Mouse (Mus musculus): Measurements from ENCODE around the gene Ppp1r26. TPM values are rescaled to one million over a fixed set of nuclear protein-coding genes. Genes with fewer than 3 reads are reported as not detected.
"Not testable (repeated sequence)": the region's sequence is repeated elsewhere in the genome, so short reads cannot be mapped to it uniquely, and the experiment has no call there.

The Ppp1r26 gene
- polyA plus RNA-seq, 1 experiment from 2014 or later: 5.1 TPM

GRCm38 (mm10) chr2:28470591-28470990 is 24.0 kb downstream of the Ppp1r26 start:
- peaks cover 17% of the 10 kb centered on the region for H3K4me1 ChIP-seq (replicated peaks)
- no peak overlapping the region for H3K4me2 ChIP-seq
- no peak overlapping the region for H3K9ac ChIP-seq
- no peak overlapping the region for H3K27ac ChIP-seq (ENCODE audit: poor library complexity, severe bottlenecking)
- no peak for ATAC-seq (ENCODE audit: insufficient number of reproducible peaks, low FRiP score)
- no peak overlapping the region for H3K4me3 ChIP-seq
- WGBS: 91% methylated on average over 2 of the region's 2 CpGs
- H3K9me3 ChIP-seq (replicated peaks): peaks cover 3% of the 10 kb centered on the region; the same call in 1 of the 2 replicates
- peaks cover 5% of the 10 kb centered on the region; the same call in 1 of the 2 replicates for H3K27me3 ChIP-seq (replicated peaks)
- peaks cover 44% of the 10 kb centered on the region for H3K36me3 ChIP-seq

- not testable (repeated sequence) for H3K4me2 ChIP-seq; ATAC-seq (ENCODE audit: insufficient number of reproducible peaks, low FRiP score); H3K27ac ChIP-seq (ENCODE audit: poor library complexity, severe bottlenecking); H3K4me1 ChIP-seq (replicated peaks); H3K27me3 ChIP-seq (replicated peaks); H3K9me3 ChIP-seq (replicated peaks); H3K9ac ChIP-seq; H3K4me3 ChIP-seq
- 91% methylated on average over 8 of the region's 8 CpGs for WGBS
- peaks cover 44% of the 10 kb centered on the region for H3K36me3 ChIP-seq
These were observed 25.4 kb downstream of the Ppp1r26 start for GRCm38 (mm10) chr2:28472011-28472410.

- WGBS: 90% methylated on average over 5 of the region's 5 CpGs
- H3K9ac ChIP-seq; H3K4me3 ChIP-seq; H3K4me2 ChIP-seq; H3K27ac ChIP-seq (ENCODE audit: poor library complexity, severe bottlenecking); H3K9me3 ChIP-seq (replicated peaks); H3K27me3 ChIP-seq (replicated peaks); H3K4me1 ChIP-seq (replicated peaks); ATAC-seq (ENCODE audit: insufficient number of reproducible peaks, low FRiP score); H3K36me3 ChIP-seq: not testable (repeated sequence)
These were observed 31.4 kb downstream of the Ppp1r26 start for GRCm38 (mm10) chr2:28477993-28478392.

GRCm38 (mm10) chr2:28479208-28480204 is 32.9 kb downstream of the Ppp1r26 start:
- Histone ChIP-seq H3K4me1 (replicated peaks) (no peaks in the 10 kb centered on the region), H3K4me3 (no peak overlapping the region), H3K9me3 (replicated peaks) (no peaks in the 10 kb centered on the region), H3K27me3 (replicated peaks) (no peaks in the 10 kb centered on the region), H3K36me3 (no peaks in the 10 kb centered on the region), H3K4me2 (no peak overlapping the region), H3K27ac (ENCODE audit: poor library complexity, severe bottlenecking) (no peak overlapping the region), H3K9ac (no peak overlapping the region)
- ATAC-seq (ENCODE audit: insufficient number of reproducible peaks, low FRiP score): no peak
- WGBS: 70% methylated on average over 20 of the region's 20 CpGs

- Histone ChIP-seq H3K4me2 (no peak overlapping the region), H3K27me3 (replicated peaks) (no peaks in the 10 kb centered on the region), H3K27ac (ENCODE audit: poor library complexity, severe bottlenecking) (no peak overlapping the region), H3K4me3 (no peak overlapping the region), H3K9ac (no peak overlapping the region), H3K9me3 (replicated peaks) (no peaks in the 10 kb centered on the region), H3K36me3 (no peaks in the 10 kb centered on the region), H3K4me1 (replicated peaks) (no peaks in the 10 kb centered on the region)
- WGBS: 71% methylated on average over 2 of the region's 2 CpGs
- no peak for ATAC-seq (ENCODE audit: insufficient number of reproducible peaks, low FRiP score)
These were observed 37.3 kb downstream of the Ppp1r26 start for GRCm38 (mm10) chr2:28483861-28484260.

- no peak overlapping the region for H3K27ac ChIP-seq (ENCODE audit: poor library complexity, severe bottlenecking)
- 65% methylated on average over 2 of the region's 2 CpGs for WGBS
- no peak for ATAC-seq (ENCODE audit: insufficient number of reproducible peaks, low FRiP score)
- H3K27me3 ChIP-seq (replicated peaks): no peaks in the 10 kb centered on the region
- H3K4me1 ChIP-seq (replicated peaks): no peaks in the 10 kb centered on the region
- H3K36me3 ChIP-seq: no peaks in the 10 kb centered on the region
- H3K4me3 ChIP-seq: no peak overlapping the region
- no peak overlapping the region for H3K9ac ChIP-seq
- H3K4me2 ChIP-seq: no peak overlapping the region
- no peaks in the 10 kb centered on the region for H3K9me3 ChIP-seq (replicated peaks)
These were observed 47.9 kb downstream of the Ppp1r26 start for GRCm38 (mm10) chr2:28494521-28494920.

GRCm38 (mm10) chr2:28495207-28495756 is 48.7 kb downstream of the Ppp1r26 start:
- H3K4me2 ChIP-seq: no peak overlapping the region
- no peak for ATAC-seq (ENCODE audit: insufficient number of reproducible peaks, low FRiP score)
- no peaks in the 10 kb centered on the region for H3K4me1 ChIP-seq (replicated peaks)
- no peaks in the 10 kb centered on the region for H3K36me3 ChIP-seq
- H3K27me3 ChIP-seq (replicated peaks): no peaks in the 10 kb centered on the region
- WGBS: 76% methylated on average over 14 of the region's 14 CpGs
- H3K9ac ChIP-seq: no peak overlapping the region
- no peaks in the 10 kb centered on the region for H3K9me3 ChIP-seq (replicated peaks)
- no peak overlapping the region for H3K4me3 ChIP-seq
- no peak overlapping the region for H3K27ac ChIP-seq (ENCODE audit: poor library complexity, severe bottlenecking)

- ATAC-seq (ENCODE audit: insufficient number of reproducible peaks, low FRiP score): no peak
- H3K36me3 ChIP-seq: no peaks in the 10 kb centered on the region
- no peaks in the 10 kb centered on the region for H3K4me1 ChIP-seq (replicated peaks)
- 78% methylated on average over 16 of the region's 16 CpGs for WGBS
- H3K9me3 ChIP-seq (replicated peaks): no peaks in the 10 kb centered on the region
- no peak overlapping the region for H3K9ac ChIP-seq
- H3K4me2 ChIP-seq: no peak overlapping the region
- no peak overlapping the region for H3K4me3 ChIP-seq
- H3K27me3 ChIP-seq (replicated peaks): no peaks in the 10 kb centered on the region
- H3K27ac ChIP-seq (ENCODE audit: poor library complexity, severe bottlenecking): no peak overlapping the region
These were observed 49.4 kb downstream of the Ppp1r26 start for GRCm38 (mm10) chr2:28495801-28496595.

GRCm38 (mm10) chr2:28496671-28497070 is 50.1 kb downstream of the Ppp1r26 start, which contains the start of gene Gbgt1:
Gene Gbgt1, plus strand, starts transcription at chr2:28496891.
- H3K4me3 ChIP-seq: no peak within 1 kb of the TSS
- ATAC-seq (ENCODE audit: insufficient number of reproducible peaks, low FRiP score): no peak
- no peak within 1 kb of the TSS for H3K4me2 ChIP-seq
- H3K36me3 ChIP-seq: no peaks in the 10 kb centered on the region
- WGBS: 70% methylated on average over 5 of the region's 5 CpGs
- no peaks in the 10 kb centered on the region for H3K9me3 ChIP-seq (replicated peaks)
- H3K4me1 ChIP-seq (replicated peaks): no peaks in the 10 kb centered on the region
- H3K27ac ChIP-seq (ENCODE audit: poor library complexity, severe bottlenecking): no peak within 1 kb of the TSS
- no peaks in the 10 kb centered on the region for H3K27me3 ChIP-seq (replicated peaks)
- H3K9ac ChIP-seq: no peak within 1 kb of the TSS

- WGBS: 84% methylated on average over 5 of the region's 5 CpGs
These were observed 51.0 kb downstream of the Ppp1r26 start for GRCm38 (mm10) chr2:28497561-28497960.

GRCm38 (mm10) chr2:28498431-28498830 is 51.8 kb downstream of the Ppp1r26 start:
- Histone ChIP-seq H3K27me3 (replicated peaks) (no peaks in the 10 kb centered on the region; the same call in 1 of the 2 replicates), H3K4me3 (no peak overlapping the region), H3K4me2 (no peak overlapping the region), H3K9ac (no peak overlapping the region), H3K4me1 (replicated peaks) (no peaks in the 10 kb centered on the region), H3K36me3 (no peaks in the 10 kb centered on the region), H3K9me3 (replicated peaks) (no peaks in the 10 kb centered on the region), H3K27ac (ENCODE audit: poor library complexity, severe bottlenecking) (no peak overlapping the region)
- ATAC-seq (ENCODE audit: insufficient number of reproducible peaks, low FRiP score): no peak
- WGBS: 74% methylated on average over 4 of the region's 4 CpGs

More at GRCm38 (mm10) chr2:28497561-28497960, 51.0 kb downstream of the Ppp1r26 start:
- no peak for ATAC-seq (ENCODE audit: insufficient number of reproducible peaks, low FRiP score)
- no peak overlapping the region for H3K4me3 ChIP-seq
- no peak overlapping the region for H3K4me2 ChIP-seq
- no peaks in the 10 kb centered on the region for H3K27me3 ChIP-seq (replicated peaks)
- H3K4me1 ChIP-seq (replicated peaks): no peaks in the 10 kb centered on the region
- H3K9me3 ChIP-seq (replicated peaks): no peaks in the 10 kb centered on the region
- H3K9ac ChIP-seq: no peak overlapping the region
- H3K27ac ChIP-seq (ENCODE audit: poor library complexity, severe bottlenecking): no peak overlapping the region
- H3K36me3 ChIP-seq: no peaks in the 10 kb centered on the region

All from heart, embryonic 12.5 days (tissue).